ENCODE assay signal across 9 mouse cellular contexts in the genomic region with DNA sequence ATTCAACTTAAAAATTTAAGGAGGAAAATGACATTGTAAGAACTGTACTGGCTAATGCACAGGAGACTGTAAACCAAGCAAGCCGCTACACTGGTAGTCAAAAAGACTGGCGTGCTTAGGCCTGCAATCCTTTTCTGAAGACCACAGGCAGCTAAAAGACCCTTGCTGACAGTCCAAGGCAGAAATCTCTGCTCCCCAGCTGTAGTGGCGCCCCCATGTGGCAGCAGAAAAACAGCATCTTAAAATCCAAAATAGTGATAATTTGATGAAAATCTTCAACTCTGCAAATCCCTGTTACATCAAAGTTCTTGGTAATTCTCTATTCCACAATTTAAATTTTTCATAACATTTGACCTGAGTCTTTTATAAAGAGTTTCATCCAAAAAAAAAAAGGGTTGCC. TPM values are rescaled to one million over a fixed set of nuclear protein-coding genes. Genes with fewer than 3 reads are reported as not detected.
DNase-seq lines count a peak whose midpoint lies in the region; ATAC-seq and TF ChIP-seq lines count a peak whose summit lies in the region.
"Had no signal": no experiment of that assay in that cellular context is flagged by ENCODE, and none has a peak within 500 bp of the region (broad histone marks: within the 10 kb centered on the region; RNA-seq: fewer than 3 reads in every experiment).

No protein-coding gene starts in this region.

- H3K9me3 ChIP-seq in kidney, embryonic 14.5 days (ENCODE audit: control insufficient read depth, low read length), result no peaks in the 10 kb centered on the region
- no peaks in the 10 kb centered on the region for H3K9me3 ChIP-seq in stomach, postnatal 0 days (ENCODE audit: control insufficient read depth, low read length)
- H3K9me3 ChIP-seq: embryonic facial prominence, embryonic 15.5 days had no signal

- H3K4me3 ChIP-seq in kidney, adult 2 months (ENCODE audit: insufficient read depth, low read depth, low read length), result no peak overlapping the region
- H3K4me3 ChIP-seq in kidney, embryonic 14.5 days (ENCODE audit: low read length), result no peak overlapping the region
- H3K4me3 ChIP-seq in stomach, postnatal 0 days (ENCODE audit: low read depth, low read length), result no peak overlapping the region
- H3K4me3 ChIP-seq: embryonic facial prominence, embryonic 15.5 days had no signal

- 39% methylated on average over 3 of the region's 3 CpGs for WGBS in kidney, adult 2 months
- 44% methylated on average over 3 of the region's 3 CpGs for WGBS in kidney, embryonic 14.5 days
- WGBS in stomach, postnatal 0 days, result 59% methylated on average over 3 of the region's 3 CpGs

- no peak overlapping the region for H3K27ac ChIP-seq in kidney, adult 2 months (ENCODE audit: insufficient read depth, low read depth, low read length)
- no peak overlapping the region for H3K27ac ChIP-seq in kidney, embryonic 14.5 days (ENCODE audit: low read depth, low read length)
- no peak overlapping the region for H3K27ac ChIP-seq in stomach, postnatal 0 days (replicated peaks)
- H3K27ac ChIP-seq: embryonic facial prominence, embryonic 15.5 days had no signal

- TF ChIP-seq CTCF in kidney, adult 2 months (conservative IDR thresholded peaks at IDR 0.05; ENCODE audit: insufficient read depth, insufficient read length, low read depth, low read length), result peak; percentile 29; the same call in 1 of the 2 replicates
- peak; percentile 59 for TF ChIP-seq CTCF in stomach, postnatal 0 days (IDR thresholded peaks at IDR 0.05; ENCODE audit: low read depth)

- H3K4me2 ChIP-seq in kidney, embryonic 14.5 days (replicated peaks; ENCODE audit: low read depth, low read length), result no peak overlapping the region
- no peak overlapping the region for H3K4me2 ChIP-seq in stomach, postnatal 0 days (replicated peaks; ENCODE audit: low read depth)
- H3K4me2 ChIP-seq: embryonic facial prominence, embryonic 15.5 days had no signal

- peaks cover 4% of the 10 kb centered on the region; the same call in 1 of the 2 replicates for H3K27me3 ChIP-seq in kidney, adult 2 months (replicated peaks; ENCODE audit: control insufficient read depth, insufficient read depth, low read length)
- H3K27me3 ChIP-seq in kidney, embryonic 14.5 days (ENCODE audit: control insufficient read depth, insufficient read depth, low read length), result peaks cover 28% of the 10 kb centered on the region
- peaks cover 10% of the 10 kb centered on the region; the same call in 1 of the 2 replicates for H3K27me3 ChIP-seq in stomach, postnatal 0 days (ENCODE audit: control insufficient read depth, insufficient read depth, low read length)

- DNase-seq in kidney, adult 2 months, result no peak
- DNase-seq in right cerebral cortex, postnatal 4 days, result peak; percentile 74
- DNase-seq in right cerebral cortex, adult 18-20 months, result no peak
- peak; percentile 75 to 84 for DNase-seq in cerebellum, postnatal 25 days
- no peak for DNase-seq in stomach, postnatal 0 days (ENCODE audit: low spot score)
- no peak for DNase-seq in kidney, postnatal 25 days
- DNase-seq in gastrocnemius, adult 8-10 months (ENCODE audit: low spot score in 2 of 2), result no peak

- ATAC-seq in kidney, embryonic 14.5 days (ENCODE audit: low FRiP score, low TSS enrichment), result no peak
- ATAC-seq in stomach, postnatal 0 days (ENCODE audit: low FRiP score, low TSS enrichment), result no peak

- TF ChIP-seq EP300 in stomach, postnatal 0 days (optimal IDR thresholded peaks at IDR 0.05), result no peak

- no peak overlapping the region for H3K9ac ChIP-seq in kidney, embryonic 14.5 days (ENCODE audit: low read depth, low read length)
- H3K9ac ChIP-seq in stomach, postnatal 0 days (ENCODE audit: low read length), result no peak overlapping the region
- H3K9ac ChIP-seq: embryonic facial prominence, embryonic 15.5 days had no signal

- no peaks in the 10 kb centered on the region for H3K4me1 ChIP-seq in kidney, adult 2 months (ENCODE audit: control insufficient read depth, insufficient read depth, low read length)
- H3K4me1 ChIP-seq in kidney, embryonic 14.5 days (ENCODE audit: control insufficient read depth, insufficient read depth, low read length), result no peaks in the 10 kb centered on the region
- no peaks in the 10 kb centered on the region for H3K4me1 ChIP-seq in stomach, postnatal 0 days (replicated peaks; ENCODE audit: control insufficient read depth, insufficient read depth)

- no peaks in the 10 kb centered on the region for H3K36me3 ChIP-seq in kidney, adult 2 months (ENCODE audit: control insufficient read depth, insufficient read depth, low read length)
- no peaks in the 10 kb centered on the region for H3K36me3 ChIP-seq in kidney, embryonic 14.5 days (ENCODE audit: control insufficient read depth, insufficient read depth, low read length)
- H3K36me3 ChIP-seq in stomach, postnatal 0 days (ENCODE audit: control insufficient read depth, insufficient read depth, low read length), result no peaks in the 10 kb centered on the region
- H3K36me3 ChIP-seq: embryonic facial prominence, embryonic 15.5 days had no signal

- no peak for TF ChIP-seq POLR2A in kidney, adult 2 months (IDR thresholded peaks at IDR 0.05; ENCODE audit: low read depth, low read length)

RNA-seq across cellular contexts. Expression of a gene that starts 3.8 kb away (rescaled TPM):
- 0.14 and 0.19 TPM in 2 replicates for polyA plus RNA-seq in kidney, adult 2 months (2012; rRNA removed)
- polyA plus RNA-seq in kidney, embryonic 14.5 days (2014; fragmentation: Nextera tagmentation; extraction: Ambion mirVana), result 0.20 and 0.42 TPM in 2 replicates
- 0.08 and 0.15 TPM in 2 replicates for polyA plus RNA-seq in stomach, postnatal 0 days (2015; fragmentation: Nextera tagmentation; extraction: Ambion mirVana)
- under 1 TPM; 0.34 to 0.86 (median 0.51) TPM for total RNA-seq in gastrocnemius, adult 8-10 months (2022)

Comparison
In these comparisons a context has a peak if more than half of its experiments do, and no peak if none do; other contexts are left out.
1. DNase-seq: peak in right cerebral cortex, postnatal 4 days (single experiment) and cerebellum, postnatal 25 days (2 of 2); none in kidney, adult 2 months (single experiment), right cerebral cortex, adult 18-20 months (single experiment), stomach, postnatal 0 days (single experiment), kidney, postnatal 25 days (0 of 2) and gastrocnemius, adult 8-10 months (0 of 2).